Mouse (Mus musculus): ENCODE data around the gene Pdilt.

Pdilt gene

DNA sequence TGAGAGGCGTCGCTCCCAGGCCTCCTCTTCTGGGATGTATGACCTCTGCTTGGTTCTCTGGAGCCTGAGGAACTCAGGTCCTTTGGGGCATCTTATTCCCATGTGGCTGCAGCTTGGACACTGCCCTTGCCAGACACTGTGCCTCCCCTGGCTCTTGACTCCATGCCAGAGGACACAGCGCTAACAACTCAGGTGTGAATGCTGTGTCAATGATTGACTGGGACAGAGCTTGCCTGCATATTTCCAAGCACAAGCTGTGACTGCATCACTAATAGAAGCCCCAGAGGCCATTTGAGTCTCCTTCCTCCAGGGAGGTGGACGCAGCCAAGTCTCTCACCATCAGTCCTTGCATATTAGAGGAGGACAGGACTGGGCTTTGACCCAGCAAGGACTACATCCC, 12.1 kb downstream of the Pdilt start:
- DNase-seq (ENCODE audit: extremely low spot score), result no peak

- no peak for DNase-seq (ENCODE audit: extremely low spot score)
These were observed 33.1 kb downstream of the Pdilt start for GRCm38 (mm10) chr7:119490041-119490780.

GRCm38 (mm10) chr7:119486683-119487082, 36.6 kb downstream of the Pdilt start:
- DNase-seq (ENCODE audit: extremely low spot score), result no peak

GRCm38 (mm10) chr7:119484154-119484553, 39.1 kb downstream of the Pdilt start:
- DNase-seq (ENCODE audit: extremely low spot score), result no peak

GRCm38 (mm10) chr7:119479256-119479655, 44.0 kb downstream of the Pdilt start, which contains the start of gene Umod:
Gene Umod (minus strand): TSS chr7:119479282.
- no peak for DNase-seq (ENCODE audit: extremely low spot score)

GRCm38 (mm10) chr7:119476500-119477389, 46.5 kb downstream of the Pdilt start:
- peak; percentile 5 for DNase-seq (ENCODE audit: extremely low spot score)

- DNase-seq (ENCODE audit: extremely low spot score), result no peak
These were observed 64.1 kb downstream of the Pdilt start, which contains the start of gene Gp2 for GRCm38 (mm10) chr7:119459185-119459584. Gene Gp2 (minus strand): TSS chr7:119459285.

DNA sequence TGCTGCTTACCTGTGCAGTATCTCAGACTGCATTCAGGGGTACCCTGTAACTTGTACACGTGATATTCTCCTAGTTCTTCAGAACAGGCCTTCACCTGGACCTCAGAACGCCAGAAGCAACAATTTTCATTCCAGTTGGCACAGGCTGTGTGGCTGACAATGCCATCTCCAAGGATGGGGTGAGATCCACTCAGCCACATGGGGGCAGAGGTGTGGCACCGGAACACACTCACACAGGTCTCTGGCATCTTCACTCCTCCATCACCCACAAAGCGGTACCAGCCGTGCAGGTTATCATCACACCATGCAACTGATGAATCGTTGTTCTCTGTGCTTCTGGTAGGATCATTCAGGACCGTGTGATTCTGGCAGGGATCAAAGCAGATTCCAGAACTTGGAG, 69.1 kb downstream of the Pdilt start:
- DNase-seq (ENCODE audit: extremely low spot score), result no peak

GRCm38 (mm10) chr7:119443849-119444248, 79.4 kb downstream of the Pdilt start:
- DNase-seq (ENCODE audit: extremely low spot score), result no peak

- no peak for DNase-seq (ENCODE audit: extremely low spot score)
These were observed 81.4 kb downstream of the Pdilt start for GRCm38 (mm10) chr7:119441938-119442337.

Measured in embryo, embryonic 9.5 days (tissue).